Mouse (Mus musculus) regulatory T cell (primary cell): ENCODE results near the gene Prdm16.

Experiments
- in situ Hi-C: fragments of 300-600 bp; cut with MboI, MseI; formaldehyde crosslinking; loops from one replicate; pipeline ENCODE4 v1.15.1; 2025; ENCODE audit warnings: high pct_unique_total_duplicates

The Prdm16 gene

GRCm38 (mm10) chr4:154480544-154481260, 156.0 kb downstream of the Prdm16 start:
- in situ Hi-C loops, result no loop called here

- in situ Hi-C loops, result no loop called here
Measured at GRCm38 (mm10) chr4:154480143-154480542, 156.5 kb downstream of the Prdm16 start.

GRCm38 (mm10) chr4:154478933-154479613, 157.6 kb downstream of the Prdm16 start:
- in situ Hi-C loops, result no loop called here

GRCm38 (mm10) chr4:154473571-154474307, 162.9 kb downstream of the Prdm16 start:
- in situ Hi-C loops, result no loop called here

GRCm38 (mm10) chr4:154472569-154472968, 164.1 kb downstream of the Prdm16 start:
- in situ Hi-C loops, result no loop called here

GRCm38 (mm10) chr4:154471447-154472101, 165.1 kb downstream of the Prdm16 start:
- in situ Hi-C loops, result no loop called here

DNA sequence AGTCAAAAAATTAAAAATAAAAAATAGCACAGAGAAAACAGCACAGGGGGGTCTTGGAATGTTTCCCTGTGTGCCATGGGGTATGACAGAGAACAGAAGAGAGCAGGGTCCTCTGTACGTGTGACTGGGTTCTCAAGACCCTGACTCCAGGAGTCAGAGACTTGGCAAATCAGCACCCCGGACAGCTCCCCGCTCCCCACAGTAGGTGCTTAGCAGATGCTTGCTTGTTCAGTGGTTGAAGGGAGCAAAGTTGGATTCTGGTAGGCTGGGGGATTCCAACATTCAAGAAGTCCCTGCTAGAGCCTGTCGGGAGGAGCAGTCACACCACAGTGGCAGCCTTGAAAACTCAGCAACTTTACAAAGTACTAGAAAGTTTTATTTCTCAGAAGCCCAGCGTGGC, 170.4 kb downstream of the Prdm16 start:
- in situ Hi-C loops, result no loop called here

DNA sequence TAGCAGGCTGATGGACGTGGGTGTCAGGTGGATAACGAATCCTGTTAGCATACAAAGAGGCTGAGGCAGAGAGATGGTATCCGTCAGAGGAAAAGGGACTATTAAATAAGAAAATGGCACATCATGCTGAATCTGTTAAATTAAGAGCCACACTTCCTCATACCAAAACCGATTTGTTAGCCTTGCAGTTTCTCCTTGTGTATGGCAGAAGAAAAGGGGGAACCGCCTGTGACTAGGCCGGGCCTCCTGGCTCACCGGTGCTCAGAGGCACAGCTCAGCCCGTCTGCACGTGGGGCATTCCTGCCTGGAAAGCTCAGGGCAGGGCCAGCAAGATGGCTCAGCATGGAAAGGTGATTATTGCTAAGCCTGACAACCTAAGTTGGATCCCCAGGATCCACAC, 171.6 kb downstream of the Prdm16 start:
- in situ Hi-C loops, result no loop called here

DNA sequence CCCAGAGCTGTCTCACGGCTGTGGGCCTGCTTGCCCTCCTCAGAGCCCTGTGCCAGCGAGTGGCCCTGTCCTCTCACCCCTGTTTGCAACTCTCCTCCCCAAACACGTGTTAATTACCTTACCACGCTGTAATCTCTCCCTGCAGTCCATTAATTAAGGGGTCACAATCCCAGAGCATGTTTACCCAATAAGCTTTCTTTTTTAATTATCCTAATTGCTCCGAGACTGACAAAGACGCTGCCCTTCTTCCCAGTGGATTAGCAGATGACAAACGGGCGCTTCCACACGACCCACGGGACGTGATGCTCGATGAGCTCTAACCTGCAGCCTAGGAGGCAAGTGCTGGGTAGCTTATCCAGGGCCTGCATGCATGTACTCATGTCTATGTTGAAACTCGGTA, 176.7 kb downstream of the Prdm16 start:
- in situ Hi-C loops, result no loop called here

DNA sequence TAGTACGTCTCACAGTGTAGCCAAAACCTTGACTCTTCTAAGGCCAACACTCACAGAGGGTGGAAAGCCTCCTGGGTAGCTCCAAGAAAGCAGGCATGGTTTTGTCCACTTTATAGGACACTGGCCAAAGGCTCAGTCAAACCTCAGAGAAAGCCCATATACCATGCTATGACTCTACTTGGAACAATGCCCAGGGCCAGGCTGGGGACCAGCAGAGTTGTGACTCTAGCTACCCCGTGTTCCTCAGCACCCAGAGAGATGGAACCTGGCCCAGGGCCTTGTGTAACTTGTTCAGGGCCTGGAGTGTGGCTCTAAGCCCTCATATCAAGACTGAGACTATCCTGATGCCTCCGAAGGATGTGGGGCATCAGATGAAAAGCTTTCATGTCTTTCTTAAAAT, 178.9 kb downstream of the Prdm16 start:
- in situ Hi-C loops, result no loop called here

DNA sequence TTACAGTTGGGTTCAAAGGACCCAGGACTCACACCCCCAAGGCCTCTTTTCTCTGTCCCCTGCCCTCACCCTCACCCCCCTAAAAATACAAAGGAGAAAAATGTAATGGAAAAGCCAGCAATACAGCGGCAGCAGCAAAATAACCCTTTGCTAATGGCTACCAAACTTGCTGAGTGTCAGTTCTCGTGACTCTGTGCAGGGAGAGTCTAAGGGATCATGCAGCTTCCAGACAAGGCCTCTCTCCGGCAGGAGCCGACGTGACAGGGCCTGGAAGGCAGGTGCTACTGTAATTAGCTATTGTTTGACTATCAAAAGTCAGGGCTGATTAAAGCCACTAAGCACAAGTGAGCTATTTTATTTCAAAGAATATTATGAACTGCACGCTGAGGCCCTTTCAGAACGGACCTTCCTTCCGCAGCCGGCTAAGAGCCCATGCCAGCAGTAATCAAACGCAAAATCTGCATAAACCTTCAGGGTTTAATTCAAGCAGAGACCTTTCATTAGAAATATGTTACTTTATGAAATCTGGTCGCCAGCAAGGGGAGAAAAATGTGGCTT, 180.3 kb downstream of the Prdm16 start:
- in situ Hi-C loops, result no loop called here

DNA sequence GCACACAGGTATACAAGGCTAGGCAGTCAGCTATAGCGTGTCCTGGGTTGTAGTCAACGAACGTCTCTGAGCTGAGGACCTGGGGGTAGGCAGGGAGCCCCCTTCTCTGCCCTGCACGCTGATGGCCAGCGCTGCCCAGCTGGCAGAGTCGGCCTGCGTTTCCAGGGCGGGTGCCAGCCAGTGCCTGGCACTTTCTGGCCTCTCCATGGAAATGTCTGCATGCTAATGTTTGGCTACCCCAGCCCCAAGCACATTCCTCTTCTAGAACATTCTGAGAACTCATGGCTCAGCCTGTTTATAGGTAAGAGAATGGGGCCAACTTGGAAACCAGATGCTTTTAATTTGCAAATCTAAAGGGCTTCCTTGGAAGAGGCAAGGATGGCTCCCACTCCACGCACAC, 186.2 kb downstream of the Prdm16 start:
- in situ Hi-C loops, result no loop called here

GRCm38 (mm10) chr4:154450036-154450435, 186.6 kb downstream of the Prdm16 start:
- in situ Hi-C loops, result no loop called here

GRCm38 (mm10) chr4:154449343-154449742, 187.3 kb downstream of the Prdm16 start:
- in situ Hi-C loops, result no loop called here

- in situ Hi-C loops, result no loop called here
Measured at GRCm38 (mm10) chr4:154445721-154446120, 191.0 kb downstream of the Prdm16 start.

- in situ Hi-C loops, result no loop called here
Measured at GRCm38 (mm10) chr4:154442645-154443304, 193.9 kb downstream of the Prdm16 start.

DNA sequence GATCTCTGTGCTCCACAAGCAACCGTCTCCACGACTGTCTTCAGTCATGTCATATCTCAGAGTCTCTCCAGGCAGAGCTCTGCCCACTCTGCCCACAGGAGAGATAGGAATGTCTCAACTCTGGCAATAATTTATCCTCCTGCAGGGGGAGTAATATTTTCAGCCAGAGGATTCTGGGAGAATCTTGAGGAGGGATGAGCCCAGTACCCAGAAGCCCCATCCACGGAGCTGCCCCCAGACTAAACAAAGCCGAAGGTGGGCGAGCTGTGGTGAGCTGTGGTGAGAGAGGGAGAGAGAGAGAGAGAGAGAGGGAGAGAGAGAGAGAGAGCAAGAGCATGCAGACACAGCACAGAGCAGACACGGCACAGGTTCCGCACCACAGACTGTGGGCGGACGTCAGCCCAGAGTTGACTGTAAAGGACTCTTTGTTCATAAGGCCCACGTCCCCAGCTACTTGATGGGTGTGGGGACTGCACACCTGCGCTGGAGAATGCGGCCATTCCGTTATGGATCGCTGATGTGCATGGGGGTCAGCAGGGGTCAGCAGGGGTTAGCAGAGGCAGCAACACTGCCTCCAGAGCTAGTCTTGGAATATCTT, 197.1 kb downstream of the Prdm16 start:
- in situ Hi-C loops, result no loop called here

DNA sequence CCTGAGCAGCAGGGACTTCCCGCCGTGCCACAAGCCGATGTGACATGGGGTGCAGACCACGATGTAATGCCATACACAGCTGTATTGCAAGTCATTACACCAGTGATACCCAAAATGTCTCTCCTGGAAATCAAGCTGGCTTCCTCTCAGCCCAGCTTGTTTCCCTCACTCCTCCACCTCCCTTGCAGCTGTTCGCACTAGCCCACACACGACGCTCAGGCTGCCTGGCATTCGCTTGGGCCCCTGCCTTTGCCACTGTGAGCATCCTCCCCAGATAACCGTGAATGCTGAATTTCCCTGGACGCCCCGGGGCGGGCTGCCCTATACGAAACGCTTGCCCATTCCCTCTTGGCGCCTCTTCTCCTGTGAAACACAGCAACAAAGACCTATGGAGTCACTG, 198.1 kb downstream of the Prdm16 start:
- in situ Hi-C loops, result no loop called here

DNA sequence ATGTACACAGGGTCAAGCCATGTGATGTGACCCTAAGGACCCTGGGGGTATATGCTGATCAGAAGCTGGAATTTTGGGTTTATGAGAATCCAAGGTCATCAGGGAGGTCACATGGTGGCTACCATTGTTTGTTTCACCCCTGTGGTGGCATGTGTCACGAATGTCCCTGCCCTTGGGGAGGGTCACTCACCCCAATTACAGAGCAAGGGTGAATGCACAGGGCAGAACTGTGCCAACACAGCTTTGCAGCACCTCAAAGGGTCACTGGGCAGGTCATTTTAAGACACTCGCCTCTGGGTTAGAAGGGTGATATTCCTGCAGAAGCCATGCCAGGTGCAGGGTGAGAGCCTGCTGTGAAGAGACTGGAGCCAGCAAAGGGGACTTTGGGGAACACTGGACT, 206.9 kb downstream of the Prdm16 start:
- in situ Hi-C loops, result no loop called here

DNA sequence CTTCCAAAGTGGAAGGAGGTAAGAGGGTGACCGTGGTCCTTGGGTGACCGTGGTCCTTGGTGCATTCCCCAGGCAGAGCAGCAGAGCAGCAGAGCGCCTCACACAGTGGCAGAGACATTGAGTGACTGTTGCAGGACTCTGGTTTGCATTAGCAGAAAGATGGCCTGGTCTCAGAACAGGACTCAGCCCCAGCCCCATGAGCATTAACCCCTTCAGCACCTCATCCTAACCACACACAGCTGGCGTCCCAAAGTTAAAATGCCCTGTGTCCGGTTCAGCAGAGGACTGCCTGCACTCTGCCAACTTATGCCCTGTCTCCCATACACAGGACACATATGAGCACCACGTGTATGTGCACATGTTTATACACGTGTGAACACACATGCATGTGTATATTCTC, 209.8 kb downstream of the Prdm16 start:
- in situ Hi-C loops, result no loop called here

- in situ Hi-C loops, result no loop called here
Measured at GRCm38 (mm10) chr4:154425284-154425683, 211.4 kb downstream of the Prdm16 start.
